Mouse (Mus musculus): ENCODE measurements around the gene Wdr1.
"Not testable (repeated sequence)": the region's sequence is repeated elsewhere in the genome, so short reads cannot be mapped to it uniquely, and the experiment has no call there.

The Wdr1 gene

GRCm38 (mm10) chr5:38563121-38563520 lies at the start of gene Wdr1:
Gene Wdr1 (minus strand): TSS chr5:38563221.
- in situ Hi-C loops (cut with MboI; ENCODE audit: low sequenced_read_pairs): no loop called here

DNA sequence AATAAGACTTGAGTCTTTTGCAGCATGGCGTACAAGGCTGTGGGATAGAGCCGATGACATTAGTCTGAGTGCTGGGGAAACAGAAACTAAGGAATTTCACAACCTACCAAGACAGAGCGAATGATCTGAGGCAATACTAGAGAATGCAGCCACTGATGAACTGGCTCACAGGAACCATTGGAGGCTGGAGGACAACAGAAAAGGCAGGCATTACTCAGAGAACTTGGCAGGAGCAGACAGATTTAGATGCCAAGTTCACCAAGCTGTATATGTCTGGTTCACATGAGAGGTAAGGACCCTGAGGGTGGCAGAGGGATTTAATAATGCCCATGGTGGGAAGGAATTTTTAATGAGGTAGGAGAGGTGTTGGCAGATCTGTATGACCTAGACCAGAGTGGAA lies 48.1 kb upstream of the Wdr1 start:
- in situ Hi-C loops (cut with MboI; ENCODE audit: low sequenced_read_pairs): loop anchor here (10.0 kb wide), 1 partner anchor 306 kb away; no protein-coding TSS in a partner anchor

GRCm38 (mm10) chr5:38608219-38608618 lies 45.2 kb upstream of the Wdr1 start:
- in situ Hi-C loops (cut with MboI; ENCODE audit: low sequenced_read_pairs): not testable (repeated sequence)

GRCm38 (mm10) chr5:38598647-38599304 lies 35.8 kb upstream of the Wdr1 start:
- in situ Hi-C loops (cut with MboI; ENCODE audit: low sequenced_read_pairs): no loop called here

- in situ Hi-C loops (cut with MboI; ENCODE audit: low sequenced_read_pairs): no loop called here
Measured at GRCm38 (mm10) chr5:38588924-38589323, 25.9 kb upstream of the Wdr1 start.

- in situ Hi-C loops (cut with MboI; ENCODE audit: low sequenced_read_pairs): no loop called here
Measured at GRCm38 (mm10) chr5:38585450-38585849, 22.4 kb upstream of the Wdr1 start.

DNA sequence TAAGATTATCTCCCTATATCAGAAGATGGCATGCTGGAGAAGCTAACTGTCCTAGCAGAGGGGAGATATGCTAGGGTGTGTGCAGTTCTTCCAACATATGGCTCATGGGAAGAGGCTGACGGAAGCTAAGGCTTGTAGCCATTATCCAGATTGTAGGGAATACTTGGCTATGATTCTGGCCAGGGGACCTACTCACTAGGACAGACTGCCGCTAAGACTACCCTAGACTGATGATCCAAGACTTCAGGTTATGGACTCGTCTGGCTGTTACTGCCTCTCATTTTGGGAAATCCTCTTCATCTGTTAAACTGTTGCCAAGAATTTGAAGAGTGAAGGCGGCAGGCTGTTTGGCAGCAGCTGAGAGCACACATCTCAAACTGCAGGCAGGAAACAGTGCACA lies 20.0 kb upstream of the Wdr1 start:
- in situ Hi-C loops (cut with MboI; ENCODE audit: low sequenced_read_pairs): no loop called here

- in situ Hi-C loops (cut with MboI; ENCODE audit: low sequenced_read_pairs): no loop called here
Measured at GRCm38 (mm10) chr5:38580703-38581102, 17.7 kb upstream of the Wdr1 start.

- in situ Hi-C loops (cut with MboI; ENCODE audit: low sequenced_read_pairs): no loop called here
Measured at GRCm38 (mm10) chr5:38570876-38571275, 7.9 kb upstream of the Wdr1 start.

- in situ Hi-C loops (cut with MboI; ENCODE audit: low sequenced_read_pairs): no loop called here
Measured at GRCm38 (mm10) chr5:38568652-38569051, 5.6 kb upstream of the Wdr1 start.

DNA sequence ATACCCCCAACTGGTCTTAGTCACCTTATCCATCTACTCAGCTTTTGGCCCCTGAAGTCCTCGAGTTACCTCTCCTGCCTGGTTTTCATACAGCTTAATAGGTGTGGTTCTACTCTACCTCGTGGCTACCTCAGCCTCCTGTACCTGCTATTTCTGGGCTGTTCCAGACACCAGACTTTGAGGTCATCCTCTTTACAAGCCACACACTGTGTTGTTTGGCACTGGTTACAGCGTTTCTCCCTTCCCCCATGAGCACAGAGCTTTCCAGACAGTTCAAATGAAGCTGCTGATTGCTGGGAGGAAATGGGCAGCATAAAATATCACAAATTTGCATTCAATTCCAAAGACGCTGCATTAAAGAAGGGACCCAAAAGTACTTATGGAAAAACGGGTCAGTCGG lies 1.8 kb upstream of the Wdr1 start:
- in situ Hi-C loops (cut with MboI; ENCODE audit: low sequenced_read_pairs): no loop called here

GRCm38 (mm10) chr5:38561426-38562024 lies 1.5 kb downstream of the Wdr1 start:
- in situ Hi-C loops (cut with MboI; ENCODE audit: low sequenced_read_pairs): no loop called here

- in situ Hi-C loops (cut with MboI; ENCODE audit: low sequenced_read_pairs): no loop called here
Measured at GRCm38 (mm10) chr5:38560586-38561425, 2.2 kb downstream of the Wdr1 start.

- in situ Hi-C loops (cut with MboI; ENCODE audit: low sequenced_read_pairs): no loop called here
Measured at GRCm38 (mm10) chr5:38558831-38559230, 4.2 kb downstream of the Wdr1 start.

GRCm38 (mm10) chr5:38557811-38558210 lies 5.2 kb downstream of the Wdr1 start:
- in situ Hi-C loops (cut with MboI; ENCODE audit: low sequenced_read_pairs): no loop called here

- in situ Hi-C loops (cut with MboI; ENCODE audit: low sequenced_read_pairs): no loop called here
Measured at GRCm38 (mm10) chr5:38556406-38556805, 6.6 kb downstream of the Wdr1 start.

GRCm38 (mm10) chr5:38553953-38554352 lies 9.1 kb downstream of the Wdr1 start:
- in situ Hi-C loops (cut with MboI; ENCODE audit: low sequenced_read_pairs): no loop called here

DNA sequence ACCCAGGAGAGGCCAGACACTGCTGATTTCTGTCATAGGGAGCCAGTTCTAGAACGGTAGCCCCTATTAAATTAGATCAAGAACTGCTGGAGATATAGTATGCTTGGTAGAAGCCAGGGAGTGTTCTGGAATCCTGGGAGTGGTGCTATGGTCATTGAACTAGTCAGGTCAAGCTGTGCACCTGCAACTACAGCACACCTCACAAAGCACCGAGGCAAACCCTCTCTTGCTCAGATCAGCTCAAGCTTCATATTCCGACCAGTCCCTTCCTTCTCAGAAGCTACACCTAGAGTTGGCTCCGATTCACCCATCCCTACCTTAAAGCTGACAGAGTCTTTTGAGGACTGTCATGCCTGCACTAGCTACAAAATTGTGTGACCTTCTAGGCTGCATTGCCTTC lies 9.5 kb downstream of the Wdr1 start:
- in situ Hi-C loops (cut with MboI; ENCODE audit: low sequenced_read_pairs): no loop called here

DNA sequence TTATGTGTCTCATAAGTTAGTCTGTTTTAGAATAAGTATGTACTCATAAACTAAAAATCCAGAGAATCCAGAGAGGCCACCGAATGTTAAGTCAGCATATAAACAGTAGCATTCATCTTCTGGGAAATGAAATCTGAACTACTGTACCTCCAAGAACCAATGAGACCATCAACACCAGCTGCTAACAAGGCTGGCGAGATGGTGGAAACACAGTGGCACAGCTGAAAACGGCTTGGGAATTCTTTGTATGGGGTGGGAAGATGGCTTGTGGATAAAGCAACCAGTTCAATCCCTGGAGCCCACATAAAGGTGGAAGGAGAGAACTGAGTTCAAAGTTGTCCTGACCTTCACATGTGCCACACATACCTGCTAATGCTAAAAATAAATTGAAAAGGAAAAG lies 10.4 kb downstream of the Wdr1 start:
- in situ Hi-C loops (cut with MboI; ENCODE audit: low sequenced_read_pairs): no loop called here

GRCm38 (mm10) chr5:38550221-38550768 lies 12.7 kb downstream of the Wdr1 start:
- in situ Hi-C loops (cut with MboI; ENCODE audit: low sequenced_read_pairs): no loop called here

GRCm38 (mm10) chr5:38549461-38549909 lies 13.5 kb downstream of the Wdr1 start:
- in situ Hi-C loops (cut with MboI; ENCODE audit: low sequenced_read_pairs): no loop called here
